Mouse (Mus musculus) frontal cortex, postnatal 10 days (tissue): ENCODE measurements at regions not wholly inside any gene's neighbourhood (a gene's known extent, or its start where the extent isn't known, plus 50 kb on each side); places are given as distances from the start of the nearest gene placed in this dataset.

Experiments
- DNase-seq, 2 experiments: peaks; one replicate each; pipeline ENCODE4 v3.0.0; 2022; ENCODE audit warnings: low spot score in 2 of 2, mixed read lengths in 1 of 2

DNA sequence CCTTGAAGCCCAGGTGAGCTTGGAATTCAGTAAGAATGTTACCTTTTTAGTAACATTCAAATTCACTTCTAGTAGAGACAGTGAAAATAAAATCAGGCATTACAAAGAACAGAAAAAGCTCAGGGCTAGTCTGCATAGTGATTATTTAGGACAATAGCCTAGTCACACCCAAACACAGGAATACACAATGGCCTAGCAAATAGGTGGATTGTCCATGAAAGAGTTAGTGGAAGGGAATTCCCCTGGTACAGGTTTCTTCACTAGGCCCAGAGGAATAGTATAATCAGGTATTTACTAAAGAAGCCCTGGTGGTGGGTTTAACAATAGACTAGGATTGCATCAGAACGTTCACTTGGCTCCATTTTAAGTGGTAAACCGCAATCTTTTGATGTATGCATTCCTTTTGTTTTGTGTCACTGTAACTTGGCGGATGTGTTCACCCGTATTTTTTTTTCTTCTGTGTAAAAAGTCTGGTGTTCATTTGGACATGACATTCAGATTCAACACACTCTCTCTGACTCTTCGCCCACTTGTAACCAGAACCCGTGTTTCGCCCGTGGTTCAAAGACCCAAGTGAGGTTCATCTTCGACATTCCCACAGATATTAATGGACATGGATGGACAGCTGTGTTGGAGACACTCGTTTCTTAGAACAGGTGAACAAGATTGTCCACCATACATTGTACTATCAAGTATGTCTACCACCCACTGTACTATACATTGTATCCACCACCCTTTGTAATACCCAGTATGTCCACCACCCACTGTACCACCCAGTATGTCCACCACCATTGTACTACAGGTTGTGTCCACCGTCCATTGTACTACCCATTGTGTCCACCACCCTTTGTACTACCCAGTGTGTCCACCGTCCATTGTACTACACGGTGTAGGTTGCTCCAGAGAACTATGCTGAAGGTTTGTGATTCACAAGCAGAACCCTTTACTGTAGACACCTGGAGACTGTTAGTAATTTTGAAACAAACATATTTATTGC lies 146.9 kb upstream of the Negr1 start:
- no peak for DNase-seq

DNA sequence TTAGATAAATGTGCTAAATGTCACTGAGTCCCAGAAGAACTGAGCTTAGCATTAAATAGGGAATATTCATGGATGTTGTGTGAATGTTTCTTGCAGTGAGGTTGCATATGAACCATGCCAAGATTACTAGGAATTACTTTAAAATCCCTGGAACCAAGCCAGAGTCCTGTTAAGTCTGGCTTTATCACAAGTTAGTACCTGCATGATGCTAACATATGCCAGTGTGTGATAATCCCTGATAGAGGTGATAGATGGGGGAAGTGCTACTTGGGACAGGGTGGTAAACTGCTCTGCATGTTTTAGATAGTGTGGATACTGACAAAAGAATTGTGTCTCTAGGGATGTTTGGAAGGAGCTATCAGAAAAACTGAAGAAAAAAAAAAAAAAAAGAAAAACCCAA lies 143.5 kb upstream of the Negr1 start:
- no peak for DNase-seq

DNA sequence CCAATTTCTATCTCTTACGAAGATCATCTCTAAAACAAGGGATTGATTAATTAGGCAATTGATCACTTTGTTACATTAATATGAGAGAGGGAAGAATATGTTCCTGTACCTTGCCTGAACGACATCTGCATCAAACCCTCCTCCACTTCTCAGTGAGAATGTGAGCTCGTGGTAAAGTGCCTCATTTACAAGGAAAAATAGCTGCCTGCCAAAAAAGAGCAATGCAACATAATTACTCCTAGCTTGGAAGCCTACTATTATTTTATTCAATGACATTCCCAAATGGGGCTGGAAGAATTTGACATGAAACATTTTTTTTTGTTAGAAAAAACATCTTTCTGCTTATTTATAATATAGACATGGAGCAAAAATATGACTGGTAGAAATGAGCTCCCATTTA lies 138.5 kb upstream of the Negr1 start:
- no peak for DNase-seq

DNA sequence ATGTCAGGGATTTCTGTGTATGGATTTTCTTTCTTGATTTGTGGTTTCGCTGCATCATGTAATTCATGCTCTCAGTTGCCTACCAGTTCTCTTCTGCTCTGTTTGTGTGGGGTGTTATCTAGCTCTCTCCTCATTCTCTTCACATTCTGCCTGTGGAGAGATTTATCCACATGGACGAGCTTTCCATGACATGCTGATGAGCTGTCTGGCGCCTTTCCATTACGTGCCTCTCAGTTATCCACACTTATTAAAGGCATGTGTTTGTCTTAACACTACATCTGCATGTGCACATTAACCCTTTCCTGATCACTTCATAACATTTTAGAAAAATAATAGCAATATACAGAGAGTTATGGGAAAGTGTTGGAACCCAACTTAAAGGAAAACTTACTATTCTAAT lies 106.6 kb upstream of the Negr1 start:
- no peak for DNase-seq

DNA sequence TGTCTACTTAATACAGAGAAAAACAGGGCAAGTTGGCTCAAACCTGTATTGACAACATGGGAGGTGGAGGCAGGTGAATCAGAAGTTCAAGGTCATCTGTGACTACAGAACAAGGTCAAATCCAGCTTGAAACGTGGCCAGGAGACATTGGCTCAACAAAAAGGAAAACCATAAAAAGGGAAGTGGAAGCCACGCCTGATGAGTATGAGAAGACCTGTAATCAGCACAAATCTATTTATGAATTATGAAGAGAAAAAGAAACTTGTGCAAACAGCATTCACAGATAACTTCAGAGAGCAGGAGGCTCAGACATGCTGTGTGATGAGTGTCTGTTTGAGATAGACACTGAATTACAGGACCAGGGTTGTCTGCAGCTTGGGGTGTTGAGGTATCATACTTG lies 98.3 kb upstream of the Negr1 start:
- no peak for DNase-seq

DNA sequence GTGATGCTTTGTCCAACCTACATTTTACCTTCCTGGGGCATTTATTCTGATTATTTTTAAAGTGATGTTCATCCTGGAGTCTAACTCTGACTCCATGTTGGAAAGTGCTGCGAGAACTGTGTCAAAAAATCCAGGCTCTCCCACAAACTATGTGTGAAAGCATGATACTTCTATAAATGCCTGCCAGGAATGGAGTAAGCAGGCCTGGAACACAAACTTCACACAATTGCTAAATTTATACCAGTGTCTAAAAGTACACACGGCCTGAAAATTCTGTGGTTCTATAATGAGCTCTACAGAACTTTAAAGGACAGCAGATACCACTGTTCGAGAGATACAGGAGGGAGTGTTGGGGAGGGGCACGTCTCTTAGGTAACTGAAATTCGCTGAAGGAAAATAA lies 96.0 kb upstream of the Negr1 start:
- DNase-seq, result peak in 1 of 2 experiments; percentile 10

DNA sequence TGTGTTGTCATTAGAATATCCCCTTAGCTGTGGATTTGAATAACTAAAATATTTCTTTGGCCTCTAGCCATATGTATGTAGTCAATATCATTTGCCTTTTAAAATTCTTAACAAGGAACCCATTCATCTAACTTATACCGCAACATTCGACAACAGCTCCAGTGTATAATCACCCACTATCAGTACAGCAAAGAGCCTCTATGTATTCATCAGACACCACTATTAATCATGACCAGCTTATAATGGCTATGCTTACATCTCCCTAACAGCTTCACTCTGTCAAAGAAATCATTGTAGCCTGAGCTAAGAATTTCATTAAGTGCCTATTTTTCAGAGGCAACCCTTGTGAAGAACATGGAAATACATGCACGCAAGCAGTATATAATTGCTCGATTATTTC lies 88.9 kb upstream of the Negr1 start:
- DNase-seq, result no peak
